Mouse (Mus musculus): Measurements from ENCODE around the gene Fhl2.

The Fhl2 gene

DNA sequence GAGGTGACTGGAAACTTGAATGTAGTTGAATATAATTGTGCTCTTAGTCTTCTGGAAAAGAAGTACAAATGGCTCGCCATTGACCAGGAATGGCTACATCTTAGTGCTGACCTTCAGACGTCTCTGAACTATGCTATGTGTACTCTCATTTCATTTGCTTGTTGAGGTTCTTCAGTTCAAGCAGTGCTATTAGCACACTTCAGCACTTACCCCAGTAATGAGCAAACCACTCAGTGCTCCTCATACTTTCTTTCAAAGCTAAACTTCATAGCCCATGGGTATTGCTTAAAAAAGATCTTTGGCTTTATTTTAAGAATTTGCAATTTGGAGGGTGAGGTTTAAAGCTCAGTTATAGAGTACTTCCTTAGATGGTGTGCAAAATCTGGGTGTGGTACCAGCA lies 88.1 kb downstream of the Fhl2 start:
- DNase-seq (ENCODE audit: low spot score) = no peak

DNA sequence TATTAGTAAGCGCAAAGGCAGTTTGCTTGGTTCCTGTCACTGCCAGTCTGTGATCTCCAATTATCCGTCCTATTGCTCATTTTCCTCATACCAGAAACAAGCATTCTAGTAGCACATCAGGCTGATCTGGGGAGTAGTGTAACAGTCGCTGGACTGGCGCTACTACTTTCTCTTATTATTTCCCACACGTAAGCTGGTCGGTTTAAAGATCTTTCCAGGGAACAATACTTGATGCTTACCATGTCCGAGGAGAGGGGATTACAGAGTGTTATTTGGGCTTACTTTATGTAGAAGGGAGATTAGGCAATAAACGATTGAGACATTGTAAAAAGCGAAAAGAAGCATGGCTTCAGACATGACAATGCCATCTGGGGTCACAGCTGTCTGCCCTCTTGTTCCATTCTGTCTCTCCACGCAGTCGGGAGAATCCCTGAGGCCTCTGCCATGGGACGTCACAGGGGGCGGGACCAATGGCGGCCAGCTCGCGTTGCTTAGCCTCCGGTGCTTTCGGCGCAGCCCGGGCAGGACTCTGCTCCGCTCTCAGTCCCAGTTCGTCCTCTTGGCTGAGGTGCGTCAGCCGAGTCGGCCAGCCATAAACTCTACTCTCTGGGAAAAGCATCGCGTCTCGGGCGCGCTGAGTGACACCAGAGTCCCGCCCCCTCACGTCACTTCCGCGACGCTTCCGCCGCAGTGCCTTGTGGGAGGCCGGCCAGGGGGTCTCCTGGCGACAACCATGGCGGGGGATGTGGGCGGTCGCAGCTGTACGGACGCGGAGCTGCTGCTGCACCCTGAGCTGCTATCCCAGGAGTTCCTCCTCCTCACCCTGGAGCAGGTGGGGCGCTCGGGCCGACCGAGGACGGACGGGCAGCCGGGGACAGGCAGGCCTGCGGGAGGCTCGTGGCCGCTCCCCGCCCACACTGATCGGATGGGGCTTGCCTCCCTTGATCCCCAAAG lies 98.5 kb downstream of the Fhl2 start, which contains the start of the genes Tgfbrap1 and AI597479:
Gene Tgfbrap1 (minus strand): TSS at position 607 of the 954 bp plus-strand sequence.
Gene AI597479 (plus strand): TSS at position 680 of the 954 bp plus-strand sequence.
- peak; percentile 90 for DNase-seq (ENCODE audit: low spot score)

DNA sequence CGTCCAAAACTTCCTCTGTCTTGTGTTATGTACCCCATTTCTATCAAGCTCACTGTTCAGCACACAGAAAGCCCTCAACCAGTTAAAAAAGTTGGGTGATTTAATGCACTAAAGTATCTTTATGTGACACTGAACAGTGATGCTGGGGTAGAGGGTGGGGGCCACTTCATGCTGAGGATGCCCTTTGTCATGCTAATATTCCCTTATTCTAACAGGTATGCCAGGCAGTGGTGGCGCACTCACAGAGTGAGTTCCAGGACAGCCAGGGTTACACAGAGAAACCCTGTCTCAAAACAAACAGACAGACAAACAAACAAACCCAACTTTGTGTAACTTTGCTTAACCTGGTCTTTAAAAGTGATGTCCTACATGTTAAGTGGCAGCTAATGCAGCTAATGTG lies 102.6 kb downstream of the Fhl2 start:
- no peak for DNase-seq (ENCODE audit: low spot score)

GRCm38 (mm10) chr1:43092056-43093015 lies 104.4 kb downstream of the Fhl2 start:
- DNase-seq (ENCODE audit: low spot score) = peak; percentile 33

DNA sequence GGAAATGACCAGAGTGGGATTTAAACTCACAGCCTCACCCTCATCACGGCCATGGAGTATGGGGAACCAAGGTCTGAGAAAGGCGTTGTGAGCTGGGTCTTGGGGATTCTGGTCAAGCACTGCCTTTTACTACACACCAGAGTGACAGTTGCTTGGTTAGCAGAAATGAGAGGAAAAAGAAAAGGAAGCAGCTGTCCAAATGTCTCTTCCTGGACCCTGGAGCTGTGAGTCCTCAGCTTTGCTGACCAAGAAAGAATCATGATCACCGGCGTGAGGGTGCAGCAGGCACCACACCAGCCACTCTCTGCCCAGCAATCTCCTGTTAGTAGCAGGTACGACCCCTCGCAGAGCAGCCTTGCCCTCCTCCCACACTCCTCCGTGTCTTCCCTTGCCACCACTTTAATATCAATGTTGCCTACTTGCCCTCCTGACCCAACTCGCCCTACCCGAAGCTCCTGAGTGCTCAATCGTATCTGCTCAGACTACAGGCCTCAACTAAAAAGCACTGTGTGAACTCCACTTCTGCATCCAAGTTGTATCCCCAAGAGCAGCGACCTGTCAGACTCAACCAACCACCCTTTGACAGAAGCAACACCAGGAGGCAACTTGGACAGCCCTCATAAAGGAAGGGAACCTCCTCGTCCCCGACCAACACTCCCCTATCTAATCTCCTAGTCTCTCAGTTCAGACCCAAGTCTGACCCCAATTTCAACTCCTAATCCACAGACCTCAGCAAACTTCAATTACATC lies 105.3 kb downstream of the Fhl2 start:
- no peak for DNase-seq (ENCODE audit: low spot score)

- no peak for DNase-seq (ENCODE audit: low spot score)
Measured at GRCm38 (mm10) chr1:43090418-43090817, 106.4 kb downstream of the Fhl2 start.

GRCm38 (mm10) chr1:43082946-43083345 lies 113.8 kb downstream of the Fhl2 start:
- DNase-seq (ENCODE audit: low spot score) = no peak

GRCm38 (mm10) chr1:43078124-43078523 lies 118.7 kb downstream of the Fhl2 start:
- no peak for DNase-seq (ENCODE audit: low spot score)

DNA sequence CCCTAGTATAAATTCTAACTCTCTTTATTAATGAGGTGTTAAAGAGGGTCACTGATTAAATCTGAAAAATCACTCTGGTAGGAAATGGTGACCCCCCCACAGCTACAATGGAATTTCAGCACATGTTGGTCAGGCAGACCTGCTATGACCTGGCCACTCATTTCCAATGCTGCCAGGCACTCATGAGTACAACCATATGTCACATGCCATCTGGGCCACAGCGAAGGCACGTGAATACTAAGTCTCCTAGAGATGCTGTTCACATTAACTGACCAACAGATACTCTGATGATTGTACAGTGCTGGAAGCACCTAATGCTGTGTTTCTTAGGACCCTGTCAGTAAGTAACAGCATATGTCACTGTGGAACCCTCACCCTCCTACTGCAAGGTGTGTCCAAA lies 122.0 kb downstream of the Fhl2 start:
- no peak for DNase-seq (ENCODE audit: low spot score)

All from layer of hippocampus, adult 9-10 months (tissue).